Mouse (Mus musculus) left cerebral cortex, postnatal 25 days (tissue): ENCODE data around the gene Col23a1. TPM values are rescaled to one million over a fixed set of nuclear protein-coding genes. Genes with fewer than 3 reads are reported as not detected.

Experiments used
- DNase-seq, 2 experiments: peaks; one replicate each; pipeline ENCODE4 v3.0.0; 2022; ENCODE audit warnings: low spot score in 2 of 2, mixed read lengths in 1 of 2
- intact Hi-C: fragments of 180-260 bp; cut with DNase I; formaldehyde crosslinking; loops from one replicate; pipeline ENCODE4 v1.15.1; 2025
- total RNA-seq, 2 experiments: library from RNA; stranded (reverse); gene quantifications; 2 replicates each; pipeline ENCODE4 v1.2.3; 2021

The Col23a1 gene
- total RNA-seq, 2 experiments from 2014 or later: 8.8 to 10.9 TPM

DNA sequence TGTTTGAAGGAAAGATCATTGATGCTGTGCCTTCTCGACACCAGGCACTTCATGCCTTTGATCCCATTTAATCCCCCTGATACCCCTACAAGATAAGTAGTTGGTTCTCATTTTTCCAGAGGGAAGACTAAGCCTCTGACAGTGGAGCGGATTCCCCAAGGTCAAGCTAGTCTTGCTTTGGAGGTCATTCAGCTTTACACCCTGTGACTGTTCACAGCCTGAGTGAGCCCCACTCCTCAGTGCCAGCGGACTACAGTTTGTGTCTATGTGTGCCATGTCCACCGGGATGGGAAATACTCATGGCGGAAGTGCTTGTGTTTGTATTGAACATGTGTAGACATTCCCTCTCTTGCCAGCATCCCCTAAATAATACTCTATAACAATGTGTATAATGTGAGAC is 74.6 kb downstream of the Col23a1 start:
- DNase-seq: no peak
- intact Hi-C loops: no loop called here

- intact Hi-C loops: no loop called here
- no peak for DNase-seq
Observed at GRCm38 (mm10) chr11:51367334-51367733, 77.6 kb downstream of the Col23a1 start.

- no peak for DNase-seq
- intact Hi-C loops: no loop called here
Observed at GRCm38 (mm10) chr11:51370273-51370672, 80.6 kb downstream of the Col23a1 start.

DNA sequence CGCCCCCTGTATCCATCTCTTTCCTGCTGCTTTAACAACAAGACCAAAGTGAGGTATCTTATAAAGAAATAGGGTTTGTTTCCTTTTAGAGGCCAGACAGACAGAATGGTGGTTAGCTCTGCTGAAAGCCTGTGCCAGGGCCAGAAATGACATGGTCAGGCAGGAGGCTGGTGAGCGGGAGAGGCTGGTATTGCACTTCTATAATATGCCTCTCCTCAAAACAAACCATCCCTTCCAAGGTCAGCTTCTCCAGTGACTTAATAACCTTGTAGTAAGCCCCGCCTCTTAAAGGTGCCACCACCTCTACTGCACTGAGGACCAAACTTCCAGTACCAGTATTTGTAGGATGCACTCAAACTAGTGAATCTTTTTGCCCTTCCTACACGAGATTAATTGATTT is 81.6 kb downstream of the Col23a1 start:
- intact Hi-C loops: no loop called here

DNA sequence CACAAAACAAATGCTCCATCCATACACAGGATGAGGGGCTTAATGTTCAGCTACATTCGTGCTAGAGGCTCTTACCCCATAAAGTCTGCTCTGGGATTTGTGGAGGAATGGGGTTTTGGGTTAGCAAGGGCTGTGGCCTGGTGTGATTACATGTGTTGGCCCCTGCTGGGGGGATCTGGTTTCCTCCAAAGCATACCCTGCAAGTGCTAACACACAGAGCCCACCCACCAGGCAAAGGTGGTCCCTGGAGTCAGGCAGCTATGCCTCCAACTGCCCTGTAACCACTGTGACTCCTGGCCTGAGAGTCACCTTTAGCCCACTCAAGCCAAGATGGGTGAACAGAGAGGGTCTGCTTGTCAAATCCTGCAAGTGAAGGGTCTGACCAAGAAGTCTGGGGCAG is 82.2 kb downstream of the Col23a1 start:
- no peak for DNase-seq
- intact Hi-C loops: no loop called here

More for the DNA sequence above, 81.6 kb downstream of the Col23a1 start:
- DNase-seq: no peak

DNA sequence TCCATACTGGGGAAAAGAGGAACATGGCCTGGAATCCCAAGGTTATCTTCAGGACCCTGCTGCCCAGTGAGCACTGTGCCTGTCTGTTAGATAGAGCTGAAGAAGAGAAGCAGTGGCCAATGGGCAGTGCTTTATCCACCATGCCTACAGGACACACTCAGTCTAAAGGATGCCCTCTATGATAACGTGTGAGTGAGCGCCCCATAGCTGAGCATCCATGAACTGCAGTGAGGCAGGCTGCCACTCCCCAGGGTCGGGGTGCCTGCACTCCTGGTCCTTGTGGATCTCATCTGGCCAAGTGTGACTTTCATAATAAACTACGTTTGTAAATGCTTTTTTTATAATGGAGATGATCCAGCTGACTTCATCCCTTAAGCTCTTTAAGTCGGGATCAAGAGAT is 87.5 kb downstream of the Col23a1 start:
- intact Hi-C loops: no loop called here
- no peak for DNase-seq

GRCm38 (mm10) chr11:51388892-51389340 is 99.2 kb downstream of the Col23a1 start:
- intact Hi-C loops: no loop called here
- DNase-seq: no peak

DNA sequence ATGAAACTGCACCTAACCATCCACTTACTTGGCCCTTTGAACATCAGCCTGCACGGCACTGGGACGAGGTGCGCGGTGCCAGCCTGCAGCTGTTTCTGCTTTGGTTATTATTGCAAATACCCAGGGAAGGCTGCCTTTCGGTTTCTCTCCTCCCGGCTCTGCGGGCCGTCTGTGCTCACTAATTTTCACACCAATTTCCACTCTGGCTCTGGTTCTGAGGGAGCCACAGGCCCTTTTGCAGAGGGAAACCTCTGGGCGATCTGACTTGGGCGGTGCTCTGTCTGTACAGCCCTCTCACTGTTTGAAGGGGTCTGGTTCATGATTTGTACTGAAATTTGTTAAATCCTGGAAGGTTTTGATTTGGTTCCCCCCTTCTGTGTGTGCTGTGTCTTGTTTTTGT is 100.0 kb downstream of the Col23a1 start:
- intact Hi-C loops: no loop called here
- no peak for DNase-seq

DNA sequence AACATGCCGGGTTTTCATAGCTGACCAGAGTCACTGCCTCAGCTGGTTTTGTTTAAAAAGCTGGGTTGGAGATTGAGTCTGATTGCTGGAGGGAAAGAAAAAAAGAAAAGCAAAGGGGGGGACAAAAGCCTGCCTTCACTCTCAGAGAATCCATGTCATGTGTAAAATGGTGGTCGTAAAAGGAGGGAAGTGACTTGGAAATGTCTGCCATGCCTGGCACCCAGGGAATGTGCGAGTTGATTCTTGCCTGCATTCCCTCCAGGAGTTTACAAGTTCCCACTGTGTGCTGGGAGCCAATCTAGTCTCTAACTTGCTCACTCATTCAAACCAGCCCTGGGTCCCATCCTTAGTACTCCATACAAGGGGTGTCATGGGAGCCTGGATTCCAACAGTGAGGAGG is 100.8 kb downstream of the Col23a1 start:
- intact Hi-C loops: no loop called here
- DNase-seq: no peak

DNA sequence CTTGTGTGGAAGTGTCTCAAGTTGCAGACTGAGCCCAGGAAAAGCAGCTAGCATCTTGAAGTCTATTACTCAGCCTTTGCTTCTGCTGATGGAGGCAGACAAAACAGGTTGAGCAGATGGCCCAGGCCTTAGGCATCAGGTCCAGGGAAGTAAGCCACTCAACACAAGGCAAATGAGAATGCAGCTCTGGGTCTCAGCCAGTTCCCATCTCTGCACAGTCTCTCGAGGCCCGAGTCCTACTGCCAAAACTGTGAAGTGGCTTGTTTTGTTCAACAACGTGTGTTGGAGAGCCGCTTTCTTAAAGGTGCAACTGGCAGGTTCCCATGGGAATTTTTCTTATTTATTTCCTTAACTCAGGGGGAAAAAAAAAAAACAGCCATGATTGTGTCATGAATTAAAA is 101.8 kb downstream of the Col23a1 start:
- peak; percentile 50 to 88 for DNase-seq
- intact Hi-C loops: loop anchor here (1.0 kb wide), 1 partner anchor 10 kb away; no protein-coding TSS in a partner anchor

- no peak for DNase-seq
- intact Hi-C loops: no loop called here
Observed at GRCm38 (mm10) chr11:51394301-51394865, 104.7 kb downstream of the Col23a1 start.

GRCm38 (mm10) chr11:51396451-51396850 is 106.7 kb downstream of the Col23a1 start:
- no peak for DNase-seq
- intact Hi-C loops: no loop called here

DNA sequence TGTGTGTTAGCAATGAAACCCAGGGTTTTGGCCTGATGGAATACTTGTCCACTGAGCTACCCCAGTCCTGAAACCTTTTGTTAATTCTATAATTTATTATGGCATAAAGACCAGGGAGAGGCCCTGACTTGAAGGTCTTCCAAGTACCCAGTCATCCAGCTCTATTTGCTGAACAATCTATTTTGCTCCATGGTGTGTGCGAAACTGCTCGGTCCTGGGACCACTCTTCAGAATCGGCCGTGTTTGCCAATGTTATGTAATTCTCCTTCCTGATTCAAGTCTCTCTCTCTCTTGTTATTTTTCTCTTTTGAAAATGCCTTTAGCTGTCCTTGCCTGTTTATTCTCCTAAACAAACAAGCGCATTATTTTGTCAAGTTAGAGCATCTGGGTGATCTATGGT is 108.4 kb downstream of the Col23a1 start:
- intact Hi-C loops: no loop called here
- no peak for DNase-seq

DNA sequence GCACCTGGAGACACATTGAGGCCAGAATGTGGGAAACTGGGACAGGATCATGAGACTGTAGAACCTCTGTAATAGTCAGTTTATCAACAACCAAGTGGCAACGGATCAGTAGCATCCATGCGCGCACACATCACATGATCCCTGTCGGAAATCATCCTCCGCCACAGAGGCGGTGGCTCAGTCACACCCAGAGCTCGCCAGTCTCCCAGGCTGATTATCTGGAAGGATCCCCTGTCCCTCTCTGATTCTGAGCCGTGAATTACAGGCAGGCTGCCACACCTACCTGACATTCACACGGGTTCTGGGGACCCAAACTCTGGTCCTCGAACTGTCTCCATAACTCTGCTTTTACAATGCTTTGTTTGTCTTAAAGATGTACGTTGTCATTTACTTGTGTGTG is 110.6 kb downstream of the Col23a1 start:
- intact Hi-C loops: no loop called here
- DNase-seq: no peak

DNA sequence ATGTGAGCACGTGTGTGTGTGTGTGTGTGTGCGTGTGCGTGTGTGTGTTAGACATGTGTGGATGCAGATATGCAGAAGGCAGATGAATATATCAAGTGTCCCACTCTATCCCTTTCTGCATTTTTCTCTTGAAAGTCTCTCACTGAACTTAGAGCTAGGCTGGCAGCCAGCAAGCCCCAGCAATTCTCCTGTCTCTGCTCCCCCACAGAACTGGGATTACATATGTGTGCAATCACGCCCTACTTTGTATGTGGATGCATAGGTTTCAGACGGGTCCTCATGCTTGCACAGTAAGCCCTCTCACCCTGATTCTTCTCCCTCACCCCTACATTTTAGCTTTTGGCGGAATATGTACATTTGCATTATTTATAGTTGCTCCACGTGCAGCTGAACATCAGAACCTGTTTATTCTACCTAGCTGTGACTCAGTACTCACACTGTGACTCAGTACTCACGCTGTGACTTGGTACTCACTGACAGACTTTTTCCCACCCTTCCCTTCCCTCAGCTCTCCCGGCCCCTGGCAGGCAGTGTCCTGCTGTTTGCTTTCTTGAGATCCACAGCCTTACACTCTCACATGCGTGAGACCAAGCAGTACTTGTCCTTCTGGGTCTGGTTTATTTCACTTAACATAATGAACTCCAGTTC is 111.9 kb downstream of the Col23a1 start:
- intact Hi-C loops: no loop called here
- peak in 1 of 2 experiments; percentile 54 for DNase-seq

DNA sequence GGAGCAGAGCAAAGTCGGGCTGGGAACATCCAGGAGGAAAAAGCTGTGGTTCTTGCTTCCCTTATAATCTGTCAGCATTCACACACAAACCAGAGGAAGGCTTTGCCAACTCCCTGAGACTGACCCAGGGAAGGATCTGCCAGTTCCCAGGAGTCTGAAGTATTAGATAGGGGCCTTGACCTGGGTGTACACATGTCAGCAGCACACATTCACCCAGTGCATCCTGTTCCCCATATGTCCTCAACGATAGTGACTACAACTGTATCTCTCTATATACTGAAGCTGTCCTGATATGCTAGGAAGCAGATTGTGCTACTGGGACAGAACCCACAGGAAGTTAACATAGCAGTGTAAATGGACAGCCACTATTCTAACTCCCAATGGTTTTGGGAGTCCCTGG is 114.2 kb downstream of the Col23a1 start:
- intact Hi-C loops: no loop called here
- no peak for DNase-seq

DNA sequence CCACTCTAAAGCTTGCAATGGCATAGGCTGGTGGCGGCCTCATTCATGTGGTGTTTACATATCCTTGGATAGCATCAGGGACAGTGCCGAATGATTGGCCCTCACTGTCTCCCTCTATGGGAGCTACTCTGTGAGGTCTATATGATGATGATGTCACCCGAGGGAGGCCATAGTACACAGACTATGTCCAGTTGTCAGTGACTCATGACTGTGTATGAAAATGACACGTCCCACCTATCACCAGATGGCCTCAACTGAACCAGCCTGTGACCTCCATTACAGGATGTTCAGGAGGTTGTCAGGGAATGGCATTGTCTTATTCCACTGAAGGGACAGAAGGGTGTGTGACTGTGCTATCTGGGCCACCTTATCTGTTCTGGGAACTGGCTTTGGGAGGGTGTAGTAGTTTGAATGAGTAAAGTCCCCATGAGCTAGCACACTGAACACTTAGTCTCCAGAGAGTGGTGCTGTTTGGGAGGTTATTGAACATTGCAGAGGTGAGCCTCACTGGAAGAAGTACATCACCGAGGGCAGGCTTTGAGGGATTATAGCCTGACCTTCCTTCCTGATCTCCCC is 115.2 kb downstream of the Col23a1 start:
- intact Hi-C loops: no loop called here
- no peak for DNase-seq

GRCm38 (mm10) chr11:51406531-51406930 is 116.8 kb downstream of the Col23a1 start:
- DNase-seq: no peak
- intact Hi-C loops: no loop called here

- intact Hi-C loops: no loop called here
Observed at GRCm38 (mm10) chr11:51407351-51407750, 117.6 kb downstream of the Col23a1 start.

DNA sequence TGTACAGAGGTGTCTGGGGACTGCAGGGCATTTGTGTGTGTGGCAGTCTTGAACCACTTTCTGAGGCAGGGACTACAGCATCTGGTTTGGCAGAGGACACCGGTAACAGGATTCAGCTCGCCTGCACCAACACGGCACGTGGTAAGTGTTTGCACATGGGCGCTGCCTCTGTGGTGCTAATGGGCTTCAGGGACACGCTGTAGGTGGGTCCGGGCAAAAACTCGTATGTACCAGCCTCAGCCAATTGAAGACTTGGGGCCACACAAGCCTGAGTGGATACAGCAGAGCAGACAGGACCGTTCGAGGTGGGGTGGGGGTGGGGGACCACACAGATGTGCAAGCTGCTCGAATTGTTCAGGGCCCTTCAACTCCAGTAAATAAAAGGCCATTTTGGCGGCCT is 121.1 kb downstream of the Col23a1 start:
- intact Hi-C loops: no loop called here
- no peak for DNase-seq

More at GRCm38 (mm10) chr11:51407351-51407750, 117.6 kb downstream of the Col23a1 start:
- DNase-seq: no peak

GRCm38 (mm10) chr11:51414520-51414919 is 124.8 kb downstream of the Col23a1 start:
- no peak for DNase-seq
- intact Hi-C loops: no loop called here
